Mouse (Mus musculus) liver, embryonic 14.5 days (tissue): ENCODE measurements at regions not wholly inside any gene's neighbourhood (a gene's known extent, or its start where the extent isn't known, plus 50 kb on each side); places are given as distances from the start of the nearest gene placed in this dataset.

Source experiments
- ATAC-seq: fragments of 200-750 bp; cut with Nextera tagmentation; 2 replicates; pipeline ENCODE4 v1.8.0; 2017; ENCODE audit warnings: moderate number of reproducible peaks, mild to moderate bottlenecking, moderate library complexity; ENCODE audit not compliant: insufficient read depth
- DNase-seq, 3 experiments: peaks; one replicate each; pipeline ENCODE4 v3.0.0-alpha.2; 2012 to 2013; ENCODE audit warnings: low read depth in 3 of 3, low spot score in 3 of 3
- H3K27ac ChIP-seq: fragments of 300-500 bp; sonication (generic); 2 replicates; pipeline ENCODE4 v1.5.1; 2014; ENCODE audit warnings: moderate library complexity, mild to moderate bottlenecking, control low read depth, inconsistent platforms
- H3K27me3 ChIP-seq: fragments of 300-500 bp; sonication (generic); 2 replicates; pipeline ENCODE4 v1.6.1; 2014; ENCODE audit warnings: mild to moderate bottlenecking, low read length, moderate library complexity; ENCODE audit not compliant: control insufficient read depth, insufficient read depth
- H3K36me3 ChIP-seq: fragments of 300-500 bp; sonication (generic); replicated peaks from 2 replicates; pipeline ENCODE4 v1.6.1; 2014; ENCODE audit warnings: low read depth; ENCODE audit not compliant: control insufficient read depth, insufficient read depth
- H3K4me1 ChIP-seq, 2 experiments: fragments of 200-500 bp in 1 of 2; fragments of 300-500 bp in 1 of 2; sonication (generic) in 1 of 2; replicated peaks; 2 replicates each; pipeline ENCODE4 v1.6.1; 2012 to 2014; ENCODE audit warnings: antibody characterized with exemption in 1 of 2, inconsistent platforms in 1 of 2, low read length in 1 of 2; ENCODE audit not compliant: control insufficient read depth in 2 of 2, insufficient read depth in 2 of 2
- H3K4me2 ChIP-seq: fragments of 300-500 bp; sonication (generic); 2 replicates; pipeline ENCODE4 v1.6.1; 2014; ENCODE audit warnings: low read depth, mild to moderate bottlenecking, control low read depth, moderate library complexity
- H3K4me3 ChIP-seq, 2 experiments: fragments of 200-500 bp in 1 of 2; fragments of 300-500 bp in 1 of 2; sonication (generic) in 1 of 2; 2 replicates each; pipeline ENCODE4 v1.5.1; 2012 to 2014; ENCODE audit warnings: low read depth in 2 of 2, low read length in 2 of 2, mild to moderate bottlenecking in 2 of 2, control low read depth in 1 of 2, inconsistent platforms in 1 of 2, moderate library complexity in 1 of 2; ENCODE audit not compliant: insufficient read depth in 1 of 2
- H3K9ac ChIP-seq: fragments of 300-500 bp; sonication (generic); replicated peaks from 2 replicates; pipeline ENCODE4 v1.6.1; 2014; ENCODE audit warnings: mild to moderate bottlenecking, control low read depth, moderate library complexity
- H3K9me3 ChIP-seq: fragments of 300-500 bp; sonication (generic); 2 replicates; pipeline ENCODE4 v1.6.1; 2016; ENCODE audit warnings: low read length, mixed read lengths; ENCODE audit not compliant: control insufficient read depth
- CTCF ChIP-seq: IDR thresholded peaks from 2 replicates; pipeline ENCODE4 v1.5.1; 2016; ENCODE audit warnings: antibody characterized with exemption, low read depth, control low read depth
- EP300 ChIP-seq: IDR thresholded peaks from 2 replicates; pipeline ENCODE4 v1.6.1; 2016; ENCODE audit warnings: antibody characterized with exemption, low read depth
- WGBS: fragments of 180-500 bp; shearing (Covaris S2); extraction: QIAGEN DNeasy Blood & Tissue Kit; methylation state at CpG from one replicate; pipeline ENCODE4 v1.1.7; 2014; ENCODE audit not compliant: insufficient replicate concordance; 5-methylcytosine and 5-hydroxymethylcytosine counted together

- Histone ChIP-seq H3K27ac (no peak overlapping the region), H3K4me3 (no peak overlapping the region), H3K9me3 (no peaks in the 10 kb centered on the region), H3K9ac (no peak overlapping the region), H3K27me3 (no peaks in the 10 kb centered on the region), H3K36me3 (no peaks in the 10 kb centered on the region), H3K4me1 (no peaks in the 10 kb centered on the region), H3K4me2 (no peak overlapping the region)
- ATAC-seq (no peak), DNase-seq (no peak)
- TF ChIP-seq CTCF (no peak), EP300 (no peak)
- WGBS: 65% methylated on average over 6 of the region's 6 CpGs
Measured at GRCm38 (mm10) chr5:111620626-111621025, 113.1 kb upstream of the Gm26897 start.

DNA sequence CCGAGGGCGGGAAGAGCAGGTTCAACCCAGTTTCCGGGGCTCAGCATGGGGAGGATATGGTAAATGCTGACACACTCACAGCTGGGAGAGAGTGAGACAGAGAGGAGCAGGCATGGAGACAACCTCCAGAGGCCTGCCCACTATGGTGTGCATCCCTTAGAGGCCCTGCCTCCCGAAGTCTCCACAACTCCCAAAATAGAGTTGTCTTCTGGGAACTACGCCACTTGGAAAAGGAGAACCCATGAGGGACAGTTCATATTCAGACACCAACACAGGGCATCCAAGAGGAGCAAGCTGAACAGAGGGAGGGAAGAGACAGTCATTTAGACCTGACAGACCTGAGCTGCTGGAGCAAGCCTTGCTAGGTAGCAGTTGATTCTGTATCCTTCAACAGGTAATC, 111.2 kb upstream of the Gm26897 start:
- no peak overlapping the region for H3K27ac ChIP-seq
- 53% methylated on average over 5 of the region's 5 CpGs for WGBS
- no peaks in the 10 kb centered on the region for H3K36me3 ChIP-seq
- no peak for DNase-seq
- no peaks in the 10 kb centered on the region for H3K4me1 ChIP-seq
- H3K9me3 ChIP-seq: no peaks in the 10 kb centered on the region
- H3K27me3 ChIP-seq: no peaks in the 10 kb centered on the region
- H3K4me3 ChIP-seq: no peak overlapping the region
- H3K4me2 ChIP-seq: no peak overlapping the region
- H3K9ac ChIP-seq: no peak overlapping the region
- TF ChIP-seq EP300: no peak
- no peak for TF ChIP-seq CTCF
- no peak for ATAC-seq

DNA sequence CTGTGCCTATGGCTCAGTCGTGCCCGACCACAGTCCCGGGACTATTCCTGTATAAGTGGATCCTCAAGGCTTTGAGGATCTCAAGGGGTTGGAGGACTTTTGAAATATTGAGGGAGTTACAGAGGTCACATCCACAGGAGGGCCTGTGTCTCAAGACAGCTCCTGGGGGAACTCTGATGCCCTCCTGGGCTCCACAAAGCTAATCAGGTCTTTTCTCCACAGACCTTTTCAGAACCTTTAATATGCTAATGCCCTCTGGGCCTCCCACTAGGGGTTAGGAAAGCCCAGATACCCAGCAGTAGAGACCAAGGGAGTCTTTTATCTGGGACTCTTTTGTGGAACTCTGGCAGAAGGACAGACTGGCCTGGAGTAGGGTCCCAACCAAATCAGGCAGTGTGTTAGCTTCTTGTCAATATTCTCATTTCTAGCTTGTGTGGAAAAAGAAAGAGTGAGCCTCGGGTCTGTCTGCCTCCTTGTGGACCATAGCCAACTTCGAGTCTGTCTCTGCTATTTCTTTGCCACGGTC, 107.4 kb upstream of the Gm26897 start:
- Histone ChIP-seq H3K4me3 (no peak overlapping the region), H3K27ac (no peak overlapping the region), H3K9ac (no peak overlapping the region), H3K4me1 (no peaks in the 10 kb centered on the region), H3K9me3 (no peaks in the 10 kb centered on the region), H3K27me3 (no peaks in the 10 kb centered on the region), H3K4me2 (no peak overlapping the region), H3K36me3 (no peaks in the 10 kb centered on the region)
- 23% methylated on average over 6 of the region's 6 CpGs for WGBS
- DNase-seq (no peak), ATAC-seq (no peak)
- no peak for TF ChIP-seq EP300
- TF ChIP-seq CTCF: no peak

DNA sequence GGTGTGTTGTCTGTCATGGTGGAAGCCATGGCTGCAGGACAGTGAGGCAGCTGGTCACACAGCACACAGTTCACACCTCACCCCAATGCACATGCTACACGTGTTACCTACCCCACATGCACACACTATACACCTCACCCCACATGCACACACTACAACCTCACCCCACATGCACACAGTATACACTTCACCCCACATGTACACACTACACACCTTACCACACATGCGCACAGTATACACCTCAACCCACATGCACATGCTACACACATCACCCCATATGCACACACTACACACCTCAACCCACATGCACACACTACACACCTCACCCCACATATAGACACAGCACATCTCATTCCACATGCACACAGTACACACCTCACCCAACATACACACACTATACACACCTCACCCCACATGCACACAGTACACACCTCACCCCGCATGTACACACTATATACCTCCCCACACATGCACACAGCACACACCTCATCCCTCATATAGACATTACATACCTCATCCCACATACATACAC, 103.3 kb upstream of the Gm26897 start:
- no peak for DNase-seq
- TF ChIP-seq CTCF: no peak
- no peak for TF ChIP-seq EP300
- H3K9ac ChIP-seq: no peak overlapping the region
- H3K4me2 ChIP-seq: no peak overlapping the region
- no peak for ATAC-seq
- H3K27me3 ChIP-seq: no peaks in the 10 kb centered on the region
- 64% methylated on average over 3 of the region's 3 CpGs for WGBS
- H3K4me3 ChIP-seq: no peak overlapping the region
- no peaks in the 10 kb centered on the region; the same call in 1 of the 2 replicates for H3K9me3 ChIP-seq
- no peaks in the 10 kb centered on the region for H3K4me1 ChIP-seq
- H3K27ac ChIP-seq: no peak overlapping the region
- no peaks in the 10 kb centered on the region for H3K36me3 ChIP-seq

- Histone ChIP-seq H3K27ac (no peak overlapping the region), H3K4me2 (no peak overlapping the region), H3K36me3 (no peaks in the 10 kb centered on the region), H3K27me3 (no peaks in the 10 kb centered on the region), H3K4me3 (no peak overlapping the region), H3K9me3 (no peaks in the 10 kb centered on the region; the same call in 1 of the 2 replicates), H3K9ac (no peak overlapping the region), H3K4me1 (no peaks in the 10 kb centered on the region)
- no peak for DNase-seq
- no peak for ATAC-seq
- WGBS: 44% methylated on average over 18 of the region's 18 CpGs
- TF ChIP-seq EP300 (no peak), CTCF (no peak)
Measured at GRCm38 (mm10) chr5:111631572-111632161, 102.1 kb upstream of the Gm26897 start.
